Mouse (Mus musculus) sigmoid colon, adult 10 weeks (tissue): ENCODE results near the gene Sppl3. TPM values are rescaled to one million over a fixed set of nuclear protein-coding genes. Genes with fewer than 3 reads are reported as not detected.

Experiments used
- polyA plus RNA-seq: library from polyadenylated mRNA; stranded (reverse); fragments of 350-450 nt; fragmentation: Illumina TruSeq; extraction: RNeasy Lipid Tissue Mini Kit (QIAGEN cat#74804); gene quantifications from one replicate; pipeline ENCODE4 v1.2.3, GENCODE M21; 2014; ENCODE audit warnings: low read depth, low replicate concordance

Gene Sppl3
- 70.9 TPM for polyA plus RNA-seq

GRCm38 (mm10) chr5:115010577-115011216 is at the start of gene Sppl3:
TSS of gene Sppl3 (plus strand) at chr5:115011137.

GRCm38 (mm10) chr5:114970824-114971227 is 40.1 kb upstream of the Sppl3 start, which contains the start of gene Hnf1a:
TSS of gene Hnf1a (minus strand) at chr5:114971094.

GRCm38 (mm10) chr5:115098195-115098594 is 87.3 kb downstream of the Sppl3 start, which contains the start of gene Gm10401:
TSS of gene Gm10401 (minus strand) at chr5:115098295.

GRCm38 (mm10) chr5:115118961-115119570 is 108.1 kb downstream of the Sppl3 start, which contains the start of gene Acads:
TSS of gene Acads (minus strand) at chr5:115119346.

GRCm38 (mm10) chr5:115134234-115135165 is 123.6 kb downstream of the Sppl3 start, which contains the start of gene Unc119b:
TSS of gene Unc119b (minus strand) at chr5:115134975.

Other genes with a start within 250 kb of the Sppl3 start
- gene Ankrd13a, start 236.5 kb upstream of the Sppl3 start, polyA plus RNA-seq: 102 TPM
- 17.1 TPM for gene Git2, start 235.6 kb upstream of the Sppl3 start, polyA plus RNA-seq
- gene 1500011B03Rik, start 187.7 kb upstream of the Sppl3 start, polyA plus RNA-seq: 28.1 TPM
- gene 4930519G04Rik, start 157.5 kb upstream of the Sppl3 start, polyA plus RNA-seq: not detected
- not detected for gene Gm9936, start 152.5 kb upstream of the Sppl3 start, polyA plus RNA-seq
- gene Oasl2, start 114.2 kb upstream of the Sppl3 start, polyA plus RNA-seq: 90.8 TPM
- 4.2 TPM for gene Oasl1, start 87.9 kb upstream of the Sppl3 start, polyA plus RNA-seq
- 1.2 TPM for gene 2210016L21Rik, start 69.0 kb upstream of the Sppl3 start, polyA plus RNA-seq
- 0.13 TPM for gene Hnf1a, start 40.0 kb upstream of the Sppl3 start, polyA plus RNA-seq
- not detected for gene Gm10401, start 87.2 kb downstream of the Sppl3 start, polyA plus RNA-seq
- 5.6 TPM for gene Acads, start 108.2 kb downstream of the Sppl3 start, polyA plus RNA-seq
- gene Unc119b, start 123.8 kb downstream of the Sppl3 start, polyA plus RNA-seq: 6.2 TPM
- gene Mlec, start 147.0 kb downstream of the Sppl3 start, polyA plus RNA-seq: 85.5 TPM
- gene Cabp1, start 183.2 kb downstream of the Sppl3 start, polyA plus RNA-seq: 0.38 TPM
- 1.7 TPM for gene Pop5, start 224.7 kb downstream of the Sppl3 start, polyA plus RNA-seq